Mouse (Mus musculus) T-helper 17 cell (primary cell): Measurements from ENCODE around the gene Klhdc10.
"Not testable (repeated sequence)": the region's sequence is repeated elsewhere in the genome, so short reads cannot be mapped to it uniquely, and the experiment has no call there.

Source experiments
- in situ Hi-C, 2 experiments: fragments of 300-600 bp; cut with MboI, MseI; formaldehyde crosslinking; loops; 1 replicate in 1 of 2; 2 replicates in 1 of 2; pipeline ENCODE4 v1.15.1; 2025; ENCODE audit warnings: high pct_unique_total_duplicates in 2 of 2

The Klhdc10 gene

GRCm38 (mm10) chr6:30401308-30402015, at the start of gene Klhdc10:
Gene Klhdc10 (plus strand): TSS chr6:30401868.
- in situ Hi-C loops = loop anchor here in 1 of 2 experiments (5.0 kb wide), 1 partner anchor 581 kb away; no protein-coding TSS in a partner anchor

GRCm38 (mm10) chr6:30352762-30353161, 48.9 kb upstream of the Klhdc10 start:
- in situ Hi-C loops = loop anchor here in 1 of 2 experiments (5.0 kb wide), 1 partner anchor 50 kb away; the partner anchor contains the start of gene Ube2h

GRCm38 (mm10) chr6:30353661-30354060, 48.0 kb upstream of the Klhdc10 start:
- in situ Hi-C loops = loop anchor here in 1 of 2 experiments (5.0 kb wide), 1 partner anchor 51 kb away; the partner anchor contains the start of gene Ube2h

- in situ Hi-C loops = loop anchor here (5.0 kb wide), 2 partner anchors 52 to 147 kb away; partner anchors contain the start of gene Ube2h (in 1 of the 2)
Observed at GRCm38 (mm10) chr6:30354760-30355159, 46.9 kb upstream of the Klhdc10 start.

DNA sequence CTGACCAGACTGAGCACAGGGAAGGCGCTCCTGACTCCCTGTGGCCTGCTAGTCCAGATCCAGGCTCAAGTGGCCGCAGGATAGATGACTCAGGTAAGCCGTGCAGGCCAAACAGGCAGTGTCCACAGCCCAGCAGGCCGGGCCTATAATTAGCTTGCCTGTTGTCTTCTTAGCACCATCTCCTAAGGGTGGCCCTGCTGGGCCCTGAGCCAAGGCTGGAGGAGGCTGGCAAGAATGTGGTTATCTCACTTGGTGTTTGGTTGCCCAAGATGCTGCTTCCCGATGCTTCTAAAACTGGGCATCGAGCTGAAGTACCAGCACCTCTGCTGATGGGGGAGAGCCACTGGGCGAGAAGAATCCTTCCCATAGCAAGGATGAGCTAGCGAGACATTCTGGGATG, 46.0 kb upstream of the Klhdc10 start:
- in situ Hi-C loops = loop anchor here in 1 of 2 experiments (5.0 kb wide), 1 partner anchor 148 kb away; no protein-coding TSS in a partner anchor

GRCm38 (mm10) chr6:30356161-30356560, 45.5 kb upstream of the Klhdc10 start:
- in situ Hi-C loops = loop anchor here in 1 of 2 experiments (5.0 kb wide), 1 partner anchor 149 kb away; no protein-coding TSS in a partner anchor

- in situ Hi-C loops = loop anchor here in 1 of 2 experiments (5.0 kb wide), 1 partner anchor 149 kb away; no protein-coding TSS in a partner anchor
Observed at GRCm38 (mm10) chr6:30356680-30357079, 45.0 kb upstream of the Klhdc10 start.

DNA sequence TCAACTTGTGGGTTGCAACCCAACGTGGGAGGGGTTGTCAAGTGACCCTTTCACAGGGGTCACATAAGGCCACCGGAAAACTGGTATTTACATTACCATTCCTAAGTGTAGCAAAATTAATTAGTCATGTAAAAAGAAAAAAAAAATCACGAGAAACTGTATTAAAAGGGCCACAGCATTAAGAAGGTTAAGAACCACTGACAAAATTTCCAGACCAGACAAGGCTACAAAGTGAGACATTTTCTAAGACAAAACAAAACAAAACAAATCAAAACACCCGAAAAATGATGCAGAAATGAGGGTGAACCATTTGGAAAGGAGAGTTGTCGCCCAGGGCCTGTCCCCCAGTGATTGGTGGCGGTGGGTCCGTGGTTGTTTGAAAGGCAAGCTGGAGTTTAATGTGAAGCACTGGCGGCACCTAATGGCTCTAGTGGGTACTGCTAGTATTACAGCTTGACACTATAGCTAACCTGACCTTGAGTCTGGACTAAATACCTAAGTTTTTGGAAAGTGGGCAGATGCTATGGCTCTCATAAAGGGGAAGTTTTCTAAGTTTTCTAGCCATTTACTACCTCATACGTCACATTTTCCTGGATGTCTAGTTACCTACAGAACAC, 44.0 kb upstream of the Klhdc10 start:
- in situ Hi-C loops = loop anchor here in 1 of 2 experiments (5.0 kb wide), 1 partner anchor 150 kb away; no protein-coding TSS in a partner anchor

GRCm38 (mm10) chr6:30359762-30360509, 41.7 kb upstream of the Klhdc10 start:
- in situ Hi-C loops = loop anchor here in 1 of 2 experiments (5.0 to 10.0 kb wide), 2 partner anchors 153 to 255 kb away; no protein-coding TSS in a partner anchor

DNA sequence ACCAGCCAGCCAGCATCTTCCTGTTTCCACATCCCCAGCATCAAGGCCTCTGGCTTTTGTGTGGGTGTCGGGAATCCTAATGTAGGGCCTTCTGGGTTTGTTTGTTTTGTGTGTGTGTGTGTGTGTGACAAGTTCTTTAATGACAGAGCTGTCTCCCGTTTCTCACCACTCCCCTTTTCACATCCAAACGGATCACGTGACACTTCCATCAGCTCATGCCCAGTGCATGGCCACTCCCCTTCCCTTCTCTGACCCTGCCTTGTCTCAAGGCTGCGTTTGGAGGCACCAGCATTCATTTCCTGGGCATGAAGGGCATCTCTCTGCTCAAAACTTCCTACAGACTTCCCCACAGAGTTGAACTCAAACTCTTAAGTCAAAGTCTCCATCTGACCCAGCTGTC, 37.9 kb upstream of the Klhdc10 start:
- in situ Hi-C loops = loop anchor here in 1 of 2 experiments (10.0 kb wide), 1 partner anchor 259 kb away; no protein-coding TSS in a partner anchor

- in situ Hi-C loops = loop anchor here in 1 of 2 experiments (10.0 kb wide), 1 partner anchor 264 kb away; no protein-coding TSS in a partner anchor
Observed at GRCm38 (mm10) chr6:30369291-30369690, 32.4 kb upstream of the Klhdc10 start.

DNA sequence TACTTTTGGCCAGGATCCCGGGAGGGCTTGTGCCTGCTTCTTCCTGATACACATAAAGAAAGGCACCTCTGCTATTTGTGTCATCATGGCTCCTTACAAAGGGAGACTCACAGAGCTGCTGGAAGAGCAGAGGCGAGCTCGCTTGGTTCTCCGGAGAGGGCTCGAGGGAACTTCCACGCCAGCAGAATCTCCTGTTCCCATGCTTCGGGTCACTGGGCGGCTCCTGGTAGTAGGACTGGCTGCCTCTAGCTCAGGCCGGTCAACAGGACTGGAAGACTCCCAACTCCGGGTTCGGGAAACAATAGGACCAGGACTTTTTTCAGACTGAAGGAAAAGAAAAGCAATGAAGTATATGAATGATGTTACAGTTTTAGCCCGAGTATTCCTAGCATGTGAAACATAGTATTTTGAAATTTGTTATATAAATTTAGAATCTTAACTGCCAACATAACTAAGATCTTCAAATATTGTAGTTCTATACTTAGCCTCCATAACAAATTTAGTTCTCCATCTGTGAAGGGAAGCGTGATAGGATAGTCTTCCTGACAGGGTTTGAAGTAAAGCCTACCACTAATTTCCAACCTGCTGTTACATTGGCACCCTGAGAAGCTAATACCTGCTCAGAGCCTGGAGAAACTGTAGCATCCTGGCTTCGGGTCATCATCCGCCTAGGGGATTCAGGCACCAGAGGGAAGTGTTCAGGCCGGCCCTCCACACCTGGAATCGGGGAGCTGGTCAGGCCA, 28.9 kb upstream of the Klhdc10 start:
- in situ Hi-C loops = no loop called here

GRCm38 (mm10) chr6:30374731-30375510, 26.7 kb upstream of the Klhdc10 start:
- in situ Hi-C loops = no loop called here

- in situ Hi-C loops = no loop called here
Observed at GRCm38 (mm10) chr6:30375791-30376190, 25.9 kb upstream of the Klhdc10 start.

DNA sequence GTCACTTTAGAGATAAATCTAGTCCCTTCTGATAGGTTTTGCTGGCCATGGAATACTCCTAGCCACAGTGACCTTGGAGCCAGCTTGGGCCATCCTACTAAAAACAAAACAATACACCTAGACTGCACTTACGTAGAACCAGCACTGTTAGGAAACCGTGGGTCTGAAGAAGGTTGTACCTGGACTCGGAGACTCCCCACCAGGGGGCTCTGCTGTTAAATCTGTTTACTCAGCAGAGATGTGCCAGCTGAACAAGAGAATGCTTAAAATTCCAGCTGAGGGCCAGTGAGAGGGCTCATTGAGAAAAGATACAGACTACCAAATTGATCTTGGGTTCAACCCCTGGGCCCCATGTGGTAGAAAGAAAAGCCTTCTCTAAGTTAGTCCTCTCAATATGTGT, 20.6 kb upstream of the Klhdc10 start:
- in situ Hi-C loops = loop anchor here in 1 of 2 experiments (10.0 kb wide), 1 partner anchor 776 kb away; the partner anchor contains the start of gene Tnpo3

- in situ Hi-C loops = not testable (repeated sequence)
Observed at GRCm38 (mm10) chr6:30390271-30390670, 11.4 kb upstream of the Klhdc10 start.

DNA sequence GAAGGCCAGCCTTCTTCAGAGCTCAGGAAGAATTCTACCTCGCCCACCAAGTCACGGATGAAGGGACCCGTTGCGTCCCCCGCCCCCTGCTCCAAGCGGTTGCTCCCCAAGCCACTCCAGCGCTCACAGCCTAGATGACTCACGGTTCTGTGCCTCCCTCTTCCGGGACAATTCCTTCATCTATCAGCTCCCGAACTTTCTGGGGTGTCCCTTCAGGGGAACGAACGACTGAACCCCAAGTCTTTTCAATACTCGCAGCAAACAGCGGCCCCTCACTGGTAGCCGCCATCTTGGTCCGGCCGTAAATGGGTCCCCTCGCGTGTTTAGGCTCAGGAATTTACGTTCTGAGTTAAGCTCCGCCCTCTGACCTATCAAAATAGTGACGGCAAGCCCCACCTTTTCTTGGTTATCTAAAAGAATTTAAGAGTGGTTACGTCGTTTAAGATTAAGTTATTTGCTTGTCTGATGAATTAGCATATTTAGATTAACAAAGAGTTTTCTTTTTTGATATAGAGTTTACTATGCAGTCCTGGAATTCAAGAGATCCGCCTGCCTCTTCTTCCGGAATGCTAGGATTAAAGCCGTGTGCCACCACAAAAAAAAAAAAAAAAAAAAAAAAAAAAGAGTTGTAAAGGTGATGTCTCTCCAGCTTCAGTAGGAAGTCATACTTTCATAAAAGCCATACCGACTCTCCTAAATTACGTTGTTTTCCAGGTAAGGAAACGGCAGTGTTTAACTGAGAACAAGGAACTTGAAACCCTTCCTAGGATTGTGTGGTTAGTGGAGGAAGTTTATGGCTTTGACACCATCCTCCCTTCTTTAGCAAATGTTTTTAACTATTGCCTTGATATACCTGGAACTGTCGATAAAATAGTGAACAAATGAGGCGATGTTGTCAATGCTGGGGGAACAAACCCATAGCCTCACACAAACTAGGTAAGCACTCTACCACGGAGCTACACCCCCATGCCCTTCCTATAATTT, 10.7 kb upstream of the Klhdc10 start, which contains the start of gene Zc3hc1:
Gene Zc3hc1, minus strand, starts transcription at position 315 of the 984 bp plus-strand sequence.
- in situ Hi-C loops = no loop called here

GRCm38 (mm10) chr6:30391996-30392395, 9.7 kb upstream of the Klhdc10 start:
- in situ Hi-C loops = no loop called here
